33 mouse cellular contexts compared by ENCODE assay signal in genomic region chr5:71341512-71341911, GRCm38 (mm10).
DNase-seq lines count a peak whose midpoint lies in the region; ATAC-seq lines count a peak whose summit lies in the region.
"Had no signal": no experiment of that assay in that cellular context is flagged by ENCODE, and none has a peak within 500 bp of the region (broad histone marks: within the 10 kb centered on the region; RNA-seq: fewer than 3 reads in every experiment).

No protein-coding gene starts in this region.

- no peaks in the 10 kb centered on the region for H3K36me3 ChIP-seq in hindbrain, embryonic 14.5 days (replicated peaks; ENCODE audit: control insufficient read depth, insufficient read depth)
- H3K36me3 ChIP-seq in hindbrain, embryonic 12.5 days, result no peaks in the 10 kb centered on the region
- H3K36me3 ChIP-seq in midbrain, embryonic 16.5 days (ENCODE audit: control insufficient read depth, insufficient read depth, low read length), result no peaks in the 10 kb centered on the region
- H3K36me3 ChIP-seq in midbrain, embryonic 10.5 days, result no peaks in the 10 kb centered on the region
- no peaks in the 10 kb centered on the region for H3K36me3 ChIP-seq in hindbrain, embryonic 16.5 days (ENCODE audit: control insufficient read depth, insufficient read depth, low read length)
- H3K36me3 ChIP-seq: embryonic facial prominence, embryonic 10.5 days; embryonic facial prominence, embryonic 15.5 days; limb, embryonic 10.5 days; limb, embryonic 15.5 days; liver, embryonic 13.5 days; neural tube, embryonic 15.5 days had no signal

- H3K4me3 ChIP-seq in hindbrain, embryonic 14.5 days (replicated peaks; ENCODE audit: low read length), result no peak overlapping the region
- no peak overlapping the region for H3K4me3 ChIP-seq in hindbrain, embryonic 12.5 days
- H3K4me3 ChIP-seq in midbrain, embryonic 16.5 days (ENCODE audit: low read depth, low read length), result no peak overlapping the region
- no peak overlapping the region for H3K4me3 ChIP-seq in midbrain, embryonic 10.5 days
- H3K4me3 ChIP-seq in hindbrain, embryonic 16.5 days (ENCODE audit: low read length), result no peak overlapping the region
- H3K4me3 ChIP-seq: embryonic facial prominence, embryonic 10.5 days; embryonic facial prominence, embryonic 15.5 days; gastrocnemius, adult 2 months; heart, adult 2 months; limb, embryonic 10.5 days; limb, embryonic 15.5 days; liver, embryonic 13.5 days; neural tube, embryonic 15.5 days had no signal

- H3K27ac ChIP-seq in hindbrain, embryonic 14.5 days, result no peak overlapping the region
- H3K27ac ChIP-seq in hindbrain, embryonic 12.5 days, result no peak overlapping the region
- no peak overlapping the region for H3K27ac ChIP-seq in midbrain, embryonic 16.5 days (ENCODE audit: low read length)
- no peak overlapping the region for H3K27ac ChIP-seq in midbrain, embryonic 10.5 days (replicated peaks)
- H3K27ac ChIP-seq in hindbrain, embryonic 16.5 days (ENCODE audit: low read depth, low read length), result no peak overlapping the region
- H3K27ac ChIP-seq: embryonic facial prominence, embryonic 10.5 days; embryonic facial prominence, embryonic 15.5 days; gastrocnemius, adult 2 months; heart, adult 2 months; kidney, postnatal 0 days; limb, embryonic 10.5 days; limb, embryonic 15.5 days; liver, embryonic 13.5 days; macrophage; neural tube, embryonic 15.5 days had no signal

- no peaks in the 10 kb centered on the region for H3K9me3 ChIP-seq in hindbrain, embryonic 14.5 days (ENCODE audit: control insufficient read depth, low read length)
- no peaks in the 10 kb centered on the region for H3K9me3 ChIP-seq in hindbrain, embryonic 12.5 days (replicated peaks)
- no peaks in the 10 kb centered on the region for H3K9me3 ChIP-seq in midbrain, embryonic 16.5 days (replicated peaks; ENCODE audit: control insufficient read depth, low read length, poor library complexity, severe bottlenecking)
- H3K9me3 ChIP-seq in midbrain, embryonic 10.5 days (replicated peaks), result no peaks in the 10 kb centered on the region
- H3K9me3 ChIP-seq in hindbrain, embryonic 16.5 days (ENCODE audit: control insufficient read depth, low read length), result no peaks in the 10 kb centered on the region
- H3K9me3 ChIP-seq: embryonic facial prominence, embryonic 10.5 days; embryonic facial prominence, embryonic 15.5 days; limb, embryonic 10.5 days; limb, embryonic 15.5 days; neural tube, embryonic 15.5 days had no signal

- H3K4me1 ChIP-seq in hindbrain, embryonic 14.5 days (replicated peaks; ENCODE audit: control insufficient read depth, insufficient read depth, low read length), result no peaks in the 10 kb centered on the region
- no peaks in the 10 kb centered on the region for H3K4me1 ChIP-seq in hindbrain, embryonic 12.5 days
- no peaks in the 10 kb centered on the region for H3K4me1 ChIP-seq in midbrain, embryonic 16.5 days (ENCODE audit: control insufficient read depth, insufficient read depth, low read length)
- no peaks in the 10 kb centered on the region for H3K4me1 ChIP-seq in midbrain, embryonic 10.5 days
- H3K4me1 ChIP-seq in hindbrain, embryonic 16.5 days (ENCODE audit: control insufficient read depth, insufficient read depth, low read depth, low read length), result no peaks in the 10 kb centered on the region
- H3K4me1 ChIP-seq: embryonic facial prominence, embryonic 10.5 days; embryonic facial prominence, embryonic 15.5 days; limb, embryonic 10.5 days; limb, embryonic 15.5 days; liver, embryonic 13.5 days; neural tube, embryonic 15.5 days had no signal

- H3K9ac ChIP-seq in hindbrain, embryonic 14.5 days, result no peak overlapping the region
- H3K9ac ChIP-seq in hindbrain, embryonic 12.5 days, result no peak overlapping the region
- no peak overlapping the region for H3K9ac ChIP-seq in midbrain, embryonic 16.5 days (ENCODE audit: low read depth, low read length)
- no peak overlapping the region for H3K9ac ChIP-seq in hindbrain, embryonic 16.5 days (ENCODE audit: low read depth, low read length)
- H3K9ac ChIP-seq: embryonic facial prominence, embryonic 15.5 days; limb, embryonic 15.5 days; liver, embryonic 13.5 days; neural tube, embryonic 15.5 days had no signal

- ATAC-seq in hindbrain, embryonic 14.5 days (ENCODE audit: low FRiP score), result peak; percentile 60; the same call in 1 of the 2 replicates
- ATAC-seq in hindbrain, embryonic 12.5 days (ENCODE audit: low FRiP score), result no peak
- ATAC-seq in midbrain, embryonic 16.5 days, result peak; percentile 86
- peak; percentile 78 for ATAC-seq in hindbrain, embryonic 16.5 days
- ATAC-seq in erythroid progenitor cell, adult 5-6 weeks (replicated peaks; ENCODE audit: low FRiP score, poor library complexity, severe bottlenecking), result no peak
- ATAC-seq: intestine, embryonic 16.5 days; lung, postnatal 0 days had no signal

- H3K4me2 ChIP-seq in hindbrain, embryonic 14.5 days (replicated peaks), result no peak overlapping the region
- no peak overlapping the region for H3K4me2 ChIP-seq in hindbrain, embryonic 12.5 days (replicated peaks)
- H3K4me2 ChIP-seq in midbrain, embryonic 16.5 days (ENCODE audit: low read length), result no peak overlapping the region
- no peak overlapping the region for H3K4me2 ChIP-seq in hindbrain, embryonic 16.5 days (ENCODE audit: low read length)
- H3K4me2 ChIP-seq: embryonic facial prominence, embryonic 15.5 days; limb, embryonic 15.5 days; liver, embryonic 13.5 days; neural tube, embryonic 15.5 days had no signal

- 61% methylated on average over 3 of the region's 3 CpGs for WGBS in hindbrain, embryonic 14.5 days
- 71% methylated on average over 3 of the region's 3 CpGs for WGBS in hindbrain, embryonic 12.5 days
- WGBS in midbrain, embryonic 16.5 days, result 39% methylated on average over 3 of the region's 3 CpGs
- 91% methylated on average over 3 of the region's 3 CpGs for WGBS in midbrain, embryonic 10.5 days
- 59% methylated on average over 3 of the region's 3 CpGs for WGBS in hindbrain, embryonic 16.5 days

- H3K27me3 ChIP-seq in hindbrain, embryonic 14.5 days (ENCODE audit: control insufficient read depth, insufficient read depth, low read length), result no peaks in the 10 kb centered on the region
- H3K27me3 ChIP-seq in hindbrain, embryonic 12.5 days, result no peaks in the 10 kb centered on the region
- H3K27me3 ChIP-seq in midbrain, embryonic 16.5 days (ENCODE audit: control insufficient read depth, insufficient read depth, low read depth, low read length), result no peaks in the 10 kb centered on the region
- H3K27me3 ChIP-seq in midbrain, embryonic 10.5 days (ENCODE audit: low read depth, poor library complexity, severe bottlenecking), result no peaks in the 10 kb centered on the region
- H3K27me3 ChIP-seq in hindbrain, embryonic 16.5 days (replicated peaks; ENCODE audit: control insufficient read depth, insufficient read depth, low read length), result no peaks in the 10 kb centered on the region
- H3K27me3 ChIP-seq: embryonic facial prominence, embryonic 15.5 days; limb, embryonic 15.5 days; liver, embryonic 13.5 days; neural tube, embryonic 15.5 days had no signal

- peak; percentile 29 for DNase-seq in hindbrain, embryonic 14.5 days (ENCODE audit: low spot score)
- DNase-seq in midbrain, embryonic 10.5 days (ENCODE audit: low spot score), result no peak
- no peak for DNase-seq in retina, postnatal 1 day
- DNase-seq: adrenal gland, adult 2 months; adrenal gland, postnatal 36 days; B cell, adult 2 months; cerebellum, adult 8-10 months; cerebellum, postnatal 25 days; gastrocnemius, adult 2 months; gastrocnemius, postnatal 36 days; heart, adult 2 months; heart, postnatal 14 days; kidney, adult 8-10 months; kidney, postnatal 4 days; liver, embryonic 13.5 days; lung, adult 18-20 months; right cerebral cortex, postnatal 25 days; spleen, adult 18-20 months; thymus, adult 18-20 months; thymus, postnatal 25 days had no signal

Comparison
In these comparisons a context has a peak if more than half of its experiments do, and no peak if none do; other contexts are left out.
1. ATAC-seq: peak in hindbrain, embryonic 14.5 days (single experiment), midbrain, embryonic 16.5 days (single experiment) and hindbrain, embryonic 16.5 days (single experiment); none in hindbrain, embryonic 12.5 days (single experiment) and erythroid progenitor cell, adult 5-6 weeks (single experiment).